Mouse (Mus musculus) limb, embryonic 12.5 days (tissue): ENCODE data around the gene Cnot3. TPM values are rescaled to one million over a fixed set of nuclear protein-coding genes. Genes with fewer than 3 reads are reported as not detected.
A peak's percentile ranks its signal among the peaks of the same experiment; 100 is the strongest.

Source experiments
- ATAC-seq: fragments of 200-750 bp; cut with Nextera tagmentation; 2 replicates; pipeline ENCODE4 v1.8.0; 2017; ENCODE audit warnings: low read depth, moderate TSS enrichment; ENCODE audit not compliant: insufficient number of reproducible peaks, insufficient read depth, low FRiP score, low TSS enrichment
- H3K27ac ChIP-seq: fragments of 300-500 bp; sonication (generic); 2 replicates; pipeline ENCODE4 v1.5.1; 2016; ENCODE audit warnings: mild to moderate bottlenecking, moderate library complexity
- H3K27me3 ChIP-seq: fragments of 300-500 bp; sonication (generic); 2 replicates; pipeline ENCODE4 v1.6.1; 2016; ENCODE audit warnings: mild to moderate bottlenecking, moderate library complexity
- H3K36me3 ChIP-seq: fragments of 300-500 bp; sonication (generic); 2 replicates; pipeline ENCODE4 v1.6.1; 2016; ENCODE audit warnings: mild to moderate bottlenecking, moderate library complexity
- H3K4me1 ChIP-seq: fragments of 300-500 bp; sonication (generic); replicated peaks from 2 replicates; pipeline ENCODE4 v1.6.1; 2016
- H3K4me2 ChIP-seq: fragments of 300-500 bp; sonication (generic); 2 replicates; pipeline ENCODE4 v1.6.1; 2016; ENCODE audit warnings: mild to moderate bottlenecking, moderate library complexity
- H3K4me3 ChIP-seq: fragments of 300-500 bp; sonication (generic); replicated peaks from 2 replicates; pipeline ENCODE4 v1.5.1; 2016; ENCODE audit warnings: mild to moderate bottlenecking
- H3K9ac ChIP-seq: fragments of 300-500 bp; sonication (generic); replicated peaks from 2 replicates; pipeline ENCODE4 v1.6.1; 2016; ENCODE audit warnings: mild to moderate bottlenecking, moderate library complexity
- H3K9me3 ChIP-seq: fragments of 300-500 bp; sonication (generic); 2 replicates; pipeline ENCODE4 v1.6.1; 2016; ENCODE audit warnings: mild to moderate bottlenecking, moderate library complexity
- WGBS: fragments of 180-500 bp; shearing (Covaris S2); methylation state at CpG from one replicate; pipeline ENCODE4 v1.1.7; 2016; 5-methylcytosine and 5-hydroxymethylcytosine counted together
- polyA plus RNA-seq: library from polyadenylated mRNA; unstranded; fragments of >200 nt; fragmentation: Nextera tagmentation; extraction: Ambion mirVana; gene quantifications from 2 replicates; pipeline ENCODE4 v1.2.1, GENCODE M21; 2016

The Cnot3 gene
- polyA plus RNA-seq, 1 experiment from 2014 or later = 69.5 TPM

DNA sequence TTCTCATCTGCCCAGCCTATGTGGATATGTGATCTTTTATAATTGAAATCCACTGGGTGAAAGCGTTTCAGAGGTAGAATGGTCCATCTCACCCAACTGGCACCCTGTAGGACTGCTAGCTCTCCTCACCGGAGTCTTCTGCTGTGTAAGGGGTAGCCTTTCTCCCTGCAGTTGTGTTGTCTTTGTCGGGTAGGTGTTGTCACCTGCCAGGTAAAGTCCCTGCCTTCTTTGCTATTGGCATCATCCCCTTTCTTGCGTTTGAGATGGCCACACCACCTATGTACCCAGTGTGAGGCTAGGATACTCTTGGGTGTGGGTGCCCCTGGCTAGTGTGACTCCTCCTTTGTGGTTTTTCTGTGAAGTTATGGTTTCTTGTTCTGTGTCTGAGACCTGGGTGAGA, 1.6 kb downstream of the Cnot3 start:
- 68% methylated on average over 4 of the region's 4 CpGs for WGBS
- no peak overlapping the region for H3K27ac ChIP-seq

DNA sequence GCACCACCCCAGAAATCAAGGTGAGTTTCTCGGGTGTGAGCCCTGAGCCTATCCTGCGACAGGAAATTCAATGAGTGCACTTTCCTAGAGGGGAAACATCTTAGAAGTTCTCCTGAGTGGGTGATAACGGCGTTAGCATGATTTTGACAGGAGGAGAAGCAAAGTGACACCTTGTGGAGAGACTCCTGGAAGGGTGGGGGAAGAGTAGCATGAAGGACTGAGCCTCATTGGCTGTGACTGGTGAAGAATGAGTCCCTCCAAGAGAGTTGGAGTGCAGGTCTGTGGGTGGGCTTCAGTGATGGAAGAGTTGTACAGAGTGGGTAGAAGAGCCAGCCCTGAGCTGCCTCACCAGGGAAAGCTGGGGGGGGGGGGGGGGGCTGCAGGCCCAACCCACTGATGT, 11.9 kb downstream of the Cnot3 start:
- H3K27ac ChIP-seq = no peak overlapping the region
- H3K27me3 ChIP-seq = no peaks in the 10 kb centered on the region
- 89% methylated on average over 4 of the region's 4 CpGs for WGBS
- no peak overlapping the region for H3K4me3 ChIP-seq
- H3K9ac ChIP-seq = no peak overlapping the region
- no peaks in the 10 kb centered on the region for H3K9me3 ChIP-seq
- H3K36me3 ChIP-seq = peaks cover 98% of the 10 kb centered on the region
- H3K4me2 ChIP-seq = no peak overlapping the region
- no peaks in the 10 kb centered on the region for H3K4me1 ChIP-seq
- ATAC-seq = no peak

More for the DNA sequence above, 1.6 kb downstream of the Cnot3 start:
- H3K4me3 ChIP-seq = peak overlapping the region; percentile 98
- H3K4me1 ChIP-seq = peaks cover 30% of the 10 kb centered on the region
- H3K27me3 ChIP-seq = no peaks in the 10 kb centered on the region
- ATAC-seq = no peak
- H3K4me2 ChIP-seq = peak overlapping the region; percentile 94
- peak overlapping the region; percentile 100 for H3K9ac ChIP-seq
- peaks cover 45% of the 10 kb centered on the region for H3K36me3 ChIP-seq
- no peaks in the 10 kb centered on the region for H3K9me3 ChIP-seq

DNA sequence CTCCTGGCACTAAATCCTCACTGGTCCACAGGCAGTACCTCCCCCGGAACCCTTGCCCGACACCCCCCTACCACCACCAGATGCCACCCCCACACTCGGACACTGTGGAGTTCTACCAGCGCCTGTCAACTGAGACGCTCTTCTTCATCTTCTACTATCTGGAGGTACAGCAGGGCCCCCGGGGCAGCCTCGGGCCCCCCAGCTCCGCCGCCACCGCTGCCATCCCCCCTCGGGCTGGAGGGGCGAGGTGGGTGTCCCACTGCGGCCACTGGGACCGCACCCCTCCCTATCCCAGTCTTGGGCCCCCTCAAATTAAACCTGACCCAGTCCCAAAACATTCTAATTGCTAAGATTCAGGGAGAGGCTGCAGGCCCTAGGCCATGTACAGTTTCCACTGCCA, 13.5 kb downstream of the Cnot3 start:
- Histone ChIP-seq H3K36me3 (peaks cover 97% of the 10 kb centered on the region), H3K9ac (no peak overlapping the region), H3K27me3 (no peaks in the 10 kb centered on the region), H3K4me3 (no peak overlapping the region), H3K4me2 (no peak overlapping the region), H3K27ac (no peak overlapping the region), H3K9me3 (no peaks in the 10 kb centered on the region), H3K4me1 (peaks cover 2% of the 10 kb centered on the region; the same call in 1 of the 2 replicates)
- 94% methylated on average over 14 of the region's 14 CpGs for WGBS
- no peak for ATAC-seq

DNA sequence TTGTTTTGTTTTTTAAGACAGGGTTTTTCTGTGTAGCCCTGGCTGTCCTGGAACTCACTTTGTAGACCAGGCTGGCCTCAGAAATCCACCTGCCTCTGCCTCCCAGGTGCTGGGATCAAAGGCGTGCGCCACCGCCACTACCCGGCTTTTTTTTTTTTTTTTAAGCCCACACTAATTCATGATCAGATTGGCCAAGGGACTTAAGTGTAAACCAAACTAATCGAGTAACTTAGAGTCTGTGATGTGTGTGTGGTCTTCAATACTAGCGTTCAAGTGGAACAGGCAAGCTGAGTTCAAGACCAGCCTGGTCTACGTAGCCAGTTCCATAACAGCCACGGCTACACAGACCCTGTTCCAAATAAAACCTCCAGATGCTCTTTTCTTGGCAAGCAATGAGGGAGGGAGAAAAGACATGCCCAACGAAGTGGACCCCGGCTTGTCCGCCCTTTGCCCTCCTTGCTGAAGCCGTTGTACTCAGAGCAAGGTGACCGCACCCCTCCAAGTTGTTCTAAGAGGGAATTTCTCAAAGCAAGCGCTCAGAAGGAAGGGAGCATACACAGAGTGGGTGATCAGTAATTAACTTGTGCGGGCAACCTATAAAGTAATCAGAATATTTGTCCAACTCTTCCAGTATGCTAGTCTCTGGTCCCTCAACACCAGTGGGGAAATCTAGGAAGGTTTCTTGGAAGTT, 19.6 kb downstream of the Cnot3 start:
- H3K9ac ChIP-seq = peak overlapping the region; percentile 66
- H3K4me3 ChIP-seq = peak overlapping the region; percentile 63
- 32% methylated on average over 15 of the region's 15 CpGs for WGBS
- H3K4me2 ChIP-seq = peak overlapping the region; percentile 73
- H3K27ac ChIP-seq = peak overlapping the region; percentile 69
- ATAC-seq = no peak
- no peaks in the 10 kb centered on the region for H3K27me3 ChIP-seq
- no peaks in the 10 kb centered on the region for H3K9me3 ChIP-seq
- peaks cover 17% of the 10 kb centered on the region; the same call in 1 of the 2 replicates for H3K4me1 ChIP-seq
- H3K36me3 ChIP-seq = peaks cover 37% of the 10 kb centered on the region

DNA sequence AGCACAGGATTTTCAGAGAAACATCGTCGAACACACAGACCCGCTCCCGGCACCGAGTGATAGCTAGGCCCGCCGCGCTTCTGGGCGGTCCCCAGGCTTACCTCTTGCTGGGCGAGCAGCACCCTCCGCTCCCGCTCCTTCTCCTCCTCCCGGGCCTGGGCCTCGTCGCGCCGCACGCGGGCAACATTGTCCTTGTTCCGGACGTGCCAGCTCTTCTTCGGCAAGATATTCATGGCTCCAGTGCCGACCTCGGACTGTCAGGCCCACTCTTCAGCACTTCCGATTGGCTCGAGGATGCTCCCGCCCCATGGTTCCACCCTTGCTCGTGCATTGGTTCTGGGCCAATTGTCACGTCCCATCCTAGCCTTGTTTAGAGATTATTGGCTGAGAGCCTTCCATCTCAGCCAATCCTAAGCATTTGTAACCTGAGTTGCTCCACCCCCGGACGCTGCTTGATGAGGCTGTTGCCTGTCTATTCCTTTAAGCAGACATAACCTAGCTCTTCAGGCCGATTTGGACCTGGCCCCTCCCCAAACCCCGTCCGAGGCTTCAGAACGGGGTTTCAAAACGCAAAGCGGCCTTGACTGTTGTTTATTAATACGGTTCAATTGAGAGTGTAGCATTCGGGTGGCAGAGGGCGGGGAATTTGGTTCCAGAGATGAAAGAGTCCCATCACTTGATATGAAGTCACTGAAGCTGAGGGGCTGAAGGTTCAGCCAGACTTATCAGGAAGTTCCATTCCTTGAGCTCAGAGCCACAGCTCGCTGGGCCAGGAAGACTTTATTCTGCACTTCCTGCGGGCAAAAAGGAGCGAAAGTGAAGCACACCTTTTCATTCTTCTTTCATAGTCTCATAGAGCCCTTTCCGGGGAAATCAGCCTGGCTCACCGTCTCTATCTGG, 20.4 kb downstream of the Cnot3 start, which contains the start of gene Leng1:
Leng1 (minus strand) TSS at position 626 of the 900 bp plus-strand sequence.
- H3K27ac ChIP-seq = peak within 1 kb of the TSS; percentile 69
- peak within 1 kb of the TSS; percentile 63 for H3K4me3 ChIP-seq
- 4% methylated on average over 45 of the region's 45 CpGs for WGBS
- no peaks in the 10 kb centered on the region for H3K27me3 ChIP-seq
- H3K36me3 ChIP-seq = peaks cover 29% of the 10 kb centered on the region
- H3K4me1 ChIP-seq = peaks cover 17% of the 10 kb centered on the region; the same call in 1 of the 2 replicates
- peak; percentile 98 for ATAC-seq
- H3K9ac ChIP-seq = peak within 1 kb of the TSS; percentile 66
- H3K4me2 ChIP-seq = peak within 1 kb of the TSS; percentile 73
- H3K9me3 ChIP-seq = no peaks in the 10 kb centered on the region

DNA sequence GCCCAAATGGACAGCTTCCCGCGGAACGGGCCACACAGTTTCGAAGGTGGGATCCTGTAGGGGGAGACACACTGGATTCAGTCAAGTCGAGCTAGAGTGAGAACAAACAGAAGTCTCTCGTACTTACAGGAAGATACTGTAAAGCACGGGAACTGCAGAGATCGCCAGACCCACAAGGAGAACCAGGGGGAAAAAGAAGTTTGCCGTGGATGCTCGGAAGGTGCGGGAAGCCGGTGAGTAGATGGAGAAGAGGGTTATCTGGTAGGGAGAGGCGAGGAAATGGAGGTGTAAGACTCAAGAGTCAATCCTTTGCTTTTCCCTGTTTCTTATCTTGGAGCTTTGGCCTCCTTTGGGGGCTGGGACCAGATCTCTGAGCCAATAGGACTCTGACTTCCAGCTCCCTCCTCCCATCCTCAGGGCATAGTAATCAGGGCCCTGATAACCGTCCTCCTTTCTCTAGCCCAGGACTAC, 21.9 kb downstream of the Cnot3 start:
- no peak for ATAC-seq
- H3K9ac ChIP-seq = no peak overlapping the region
- no peaks in the 10 kb centered on the region for H3K27me3 ChIP-seq
- whole genome bisulfite sequencing = 18% methylated on average over 14 of the region's 14 CpGs
- H3K4me3 ChIP-seq = no peak overlapping the region
- peaks cover 16% of the 10 kb centered on the region for H3K36me3 ChIP-seq
- peak overlapping the region; percentile 19; the same call in 1 of the 2 replicates for H3K4me2 ChIP-seq
- no peaks in the 10 kb centered on the region for H3K9me3 ChIP-seq
- H3K27ac ChIP-seq = no peak overlapping the region
- peaks cover 17% of the 10 kb centered on the region; the same call in 1 of the 2 replicates for H3K4me1 ChIP-seq

DNA sequence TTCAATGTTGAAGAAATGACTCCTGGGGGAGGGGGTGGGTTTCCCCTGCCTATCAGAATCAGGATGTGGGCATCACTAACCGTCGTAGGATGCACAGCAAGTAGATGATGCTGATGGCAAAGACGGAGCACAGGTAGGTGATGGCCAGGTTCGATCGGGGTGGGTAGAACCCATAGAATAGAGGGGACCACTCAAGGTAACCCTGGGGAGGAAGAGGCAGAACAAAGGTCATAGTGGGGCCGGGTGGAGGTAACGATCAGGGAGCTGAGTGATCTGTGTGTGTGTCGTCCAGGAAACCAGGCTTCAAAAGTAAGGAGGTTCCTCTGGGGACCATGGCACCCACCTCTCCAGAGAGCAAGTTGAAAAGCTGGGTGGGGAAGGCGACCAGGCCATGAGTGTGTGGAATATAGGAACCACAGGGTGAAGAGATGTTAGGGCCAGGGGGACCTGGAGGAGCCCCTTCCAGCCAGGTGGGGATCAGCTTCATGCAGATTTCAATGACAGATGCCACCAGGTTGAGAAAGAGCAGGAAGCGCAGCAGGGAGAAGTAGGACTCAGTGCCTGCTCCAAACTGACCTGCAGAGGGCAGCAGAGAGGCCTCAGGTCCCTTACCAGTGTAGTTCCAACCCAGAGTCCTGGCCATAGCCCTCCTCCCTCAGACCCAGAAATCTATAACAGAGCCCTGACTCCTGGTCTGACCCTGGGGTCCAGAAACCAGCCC, 29.6 kb downstream of the Cnot3 start:
- WGBS = 67% methylated on average over 10 of the region's 10 CpGs
- no peak overlapping the region for H3K4me3 ChIP-seq
- H3K9me3 ChIP-seq = no peaks in the 10 kb centered on the region
- H3K27ac ChIP-seq = no peak overlapping the region
- peak; percentile 79 for ATAC-seq
- H3K27me3 ChIP-seq = no peaks in the 10 kb centered on the region
- no peak overlapping the region for H3K9ac ChIP-seq
- H3K4me1 ChIP-seq = no peaks in the 10 kb centered on the region
- no peak overlapping the region for H3K4me2 ChIP-seq
- peaks cover 13% of the 10 kb centered on the region for H3K36me3 ChIP-seq

DNA sequence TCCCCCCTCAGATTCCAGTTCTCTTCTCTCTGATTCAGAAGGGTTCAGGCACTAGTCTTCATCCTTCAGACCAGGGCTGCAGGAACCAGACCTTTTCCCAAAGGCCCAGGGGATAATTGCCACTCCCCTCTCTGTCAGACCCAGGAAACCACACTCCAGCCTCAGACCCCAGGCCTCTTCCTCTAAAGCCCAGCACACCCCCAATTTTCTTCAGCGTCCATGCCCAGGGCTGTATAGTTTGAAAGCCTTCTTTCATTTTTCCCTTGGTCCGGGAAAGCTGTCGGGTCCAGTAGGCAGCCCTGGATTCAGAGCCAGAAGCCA, 30.1 kb downstream of the Cnot3 start:
- Histone ChIP-seq H3K4me1 (no peaks in the 10 kb centered on the region), H3K4me3 (no peak overlapping the region), H3K27me3 (no peaks in the 10 kb centered on the region), H3K27ac (no peak overlapping the region), H3K9ac (no peak overlapping the region), H3K4me2 (no peak overlapping the region), H3K9me3 (no peaks in the 10 kb centered on the region), H3K36me3 (peaks cover 16% of the 10 kb centered on the region)
- ATAC-seq = no peak
- 82% methylated on average over 3 of the region's 3 CpGs for WGBS

DNA sequence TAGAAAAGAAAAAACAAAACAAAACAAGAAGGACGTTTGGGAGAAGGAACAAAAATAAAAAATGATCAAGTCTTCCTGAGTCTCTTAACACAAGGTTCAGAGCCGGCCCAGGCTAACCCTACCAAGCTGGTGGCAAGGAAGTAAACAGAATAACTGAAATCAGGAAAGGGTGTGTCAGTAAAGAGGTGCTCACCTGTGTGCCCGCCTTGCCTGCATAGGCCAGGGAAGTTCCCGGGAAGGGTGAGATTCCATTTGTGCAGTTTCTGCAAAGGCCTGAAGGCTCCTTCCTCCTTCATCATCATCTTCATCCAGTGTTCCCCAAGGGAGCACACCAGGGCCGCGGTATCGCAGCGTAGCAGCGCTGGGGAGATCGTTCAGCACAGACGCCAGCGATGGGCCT, 31.3 kb downstream of the Cnot3 start:
- 88% methylated on average over 12 of the region's 12 CpGs for WGBS

DNA sequence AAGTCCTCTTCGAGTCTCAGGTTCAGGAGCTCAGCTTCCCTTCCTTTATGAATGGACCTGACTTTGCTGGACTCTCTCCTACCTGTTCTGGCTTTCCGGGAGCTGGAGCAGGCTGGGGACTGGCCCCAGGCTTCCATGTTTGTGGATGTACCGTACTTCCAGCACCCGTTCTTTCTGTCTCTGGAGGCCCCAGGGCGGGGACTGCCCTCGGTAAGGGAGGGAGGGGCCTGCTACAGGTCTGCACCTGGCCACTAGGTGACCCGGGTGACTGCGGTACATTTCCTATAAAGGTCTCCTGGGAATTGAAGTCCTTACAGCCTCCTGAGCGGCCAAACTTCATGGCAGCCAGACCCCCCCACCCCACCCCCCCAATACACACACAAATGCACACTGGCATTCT, 32.3 kb downstream of the Cnot3 start, which contains the start of gene Tmc4:
Tmc4 (minus strand) TSS at position 212 of the 400 bp plus-strand sequence.
- WGBS = 36% methylated on average over 9 of the region's 9 CpGs
- no peak for ATAC-seq
- peaks cover 31% of the 10 kb centered on the region for H3K36me3 ChIP-seq
- no peak within 1 kb of the TSS; the same call in 1 of the 2 replicates for H3K4me3 ChIP-seq
- no peak within 1 kb of the TSS for H3K4me2 ChIP-seq
- no peak within 1 kb of the TSS for H3K9ac ChIP-seq
- no peaks in the 10 kb centered on the region for H3K27me3 ChIP-seq
- no peak within 1 kb of the TSS for H3K27ac ChIP-seq
- H3K9me3 ChIP-seq = no peaks in the 10 kb centered on the region
- no peaks in the 10 kb centered on the region for H3K4me1 ChIP-seq

More for the DNA sequence above, 31.3 kb downstream of the Cnot3 start:
- H3K9me3 ChIP-seq = no peaks in the 10 kb centered on the region
- H3K4me2 ChIP-seq = no peak overlapping the region
- H3K9ac ChIP-seq = no peak overlapping the region
- no peak overlapping the region for H3K27ac ChIP-seq
- H3K36me3 ChIP-seq = peaks cover 25% of the 10 kb centered on the region
- no peaks in the 10 kb centered on the region for H3K27me3 ChIP-seq
- H3K4me3 ChIP-seq = no peak overlapping the region; the same call in 1 of the 2 replicates
- no peaks in the 10 kb centered on the region for H3K4me1 ChIP-seq
- ATAC-seq = no peak
